Mouse (Mus musculus): ENCODE results near the gene Rdh16f1.

- TF ChIP-seq CTCF (IDR thresholded peaks at IDR 0.05; ENCODE audit: borderline replicate concordance, control insufficient read depth, extremely low read depth, insufficient read depth, low read length, poor library complexity): no peak
- no peak for TF ChIP-seq POLR2A (IDR thresholded peaks at IDR 0.05; ENCODE audit: control insufficient read depth, extremely low read depth, insufficient read depth, low read length, poor library complexity)
Observed at GRCm38 (mm10) chr10:127799295-127799694, 39.7 kb downstream of the Rdh16f1 start.

All from thymus, adult 2 months (tissue).